Mouse (Mus musculus): ENCODE results near the gene Arvcf. TPM values are rescaled to one million over a fixed set of nuclear protein-coding genes. Genes with fewer than 3 reads are reported as not detected.
A peak's percentile ranks its signal among the peaks of the same experiment; 100 is the strongest.

Arvcf gene
- polyA plus RNA-seq, 1 experiment from 2014 or later: 46.8 TPM

- ATAC-seq: peak; percentile 25
- H3K4me3 ChIP-seq (ENCODE audit: low read depth, low read length): no peak overlapping the region
- H3K9ac ChIP-seq (ENCODE audit: low read length): peak overlapping the region; percentile 25; the same call in 1 of the 2 replicates
- H3K27me3 ChIP-seq (replicated peaks; ENCODE audit: control insufficient read depth, insufficient read depth, low read length): no peaks in the 10 kb centered on the region
- H3K36me3 ChIP-seq (ENCODE audit: control insufficient read depth, insufficient read depth, low read length): peaks cover 33% of the 10 kb centered on the region
- H3K27ac ChIP-seq (ENCODE audit: low read depth, low read length): peak overlapping the region; percentile 82
- peak; percentile 77 for DNase-seq (ENCODE audit: low spot score)
- H3K4me1 ChIP-seq (ENCODE audit: control insufficient read depth, insufficient read depth, low read length): peaks cover 33% of the 10 kb centered on the region
- WGBS: 8% methylated on average over 11 of the region's 11 CpGs
- H3K4me2 ChIP-seq (ENCODE audit: low read length): peak overlapping the region; percentile 89
- no peaks in the 10 kb centered on the region for H3K9me3 ChIP-seq (replicated peaks; ENCODE audit: control insufficient read depth, low read length)
These were observed 47.0 kb downstream of the Arvcf start for GRCm38 (mm10) chr16:18394777-18395619.

GRCm38 (mm10) chr16:18395620-18396036 lies 47.6 kb downstream of the Arvcf start:
- peaks cover 39% of the 10 kb centered on the region for H3K4me1 ChIP-seq (ENCODE audit: control insufficient read depth, insufficient read depth, low read length)
- H3K36me3 ChIP-seq (ENCODE audit: control insufficient read depth, insufficient read depth, low read length): peaks cover 40% of the 10 kb centered on the region
- DNase-seq (ENCODE audit: low spot score): no peak
- 5% methylated on average over 6 of the region's 7 CpGs for WGBS
- H3K9ac ChIP-seq (ENCODE audit: low read length): peak overlapping the region; percentile 25; the same call in 1 of the 2 replicates
- peak; percentile 0; the same call in 1 of the 2 replicates for ATAC-seq
- no peaks in the 10 kb centered on the region for H3K27me3 ChIP-seq (replicated peaks; ENCODE audit: control insufficient read depth, insufficient read depth, low read length)
- peak overlapping the region; percentile 82; the same call in 1 of the 2 replicates for H3K27ac ChIP-seq (ENCODE audit: low read depth, low read length)
- peak overlapping the region; percentile 89 for H3K4me2 ChIP-seq (ENCODE audit: low read length)
- H3K9me3 ChIP-seq (replicated peaks; ENCODE audit: control insufficient read depth, low read length): no peaks in the 10 kb centered on the region
- no peak overlapping the region for H3K4me3 ChIP-seq (ENCODE audit: low read depth, low read length)

GRCm38 (mm10) chr16:18396201-18396600 lies 48.2 kb downstream of the Arvcf start:
- peak; percentile 47 for DNase-seq (ENCODE audit: low spot score)
- Histone ChIP-seq H3K4me1 (ENCODE audit: control insufficient read depth, insufficient read depth, low read length) (peaks cover 45% of the 10 kb centered on the region), H3K27me3 (replicated peaks; ENCODE audit: control insufficient read depth, insufficient read depth, low read length) (no peaks in the 10 kb centered on the region), H3K4me3 (ENCODE audit: low read depth, low read length) (no peak overlapping the region), H3K9ac (ENCODE audit: low read length) (no peak overlapping the region), H3K36me3 (ENCODE audit: control insufficient read depth, insufficient read depth, low read length) (peaks cover 45% of the 10 kb centered on the region), H3K27ac (ENCODE audit: low read depth, low read length) (peak overlapping the region; percentile 82; the same call in 1 of the 2 replicates), H3K9me3 (replicated peaks; ENCODE audit: control insufficient read depth, low read length) (no peaks in the 10 kb centered on the region), H3K4me2 (ENCODE audit: low read length) (peak overlapping the region; percentile 89)
- ATAC-seq: no peak
- WGBS: 54% methylated on average over 2 of the region's 2 CpGs

GRCm38 (mm10) chr16:18396791-18397621 lies 49.0 kb downstream of the Arvcf start:
- Histone ChIP-seq H3K36me3 (ENCODE audit: control insufficient read depth, insufficient read depth, low read length) (peaks cover 53% of the 10 kb centered on the region), H3K4me1 (ENCODE audit: control insufficient read depth, insufficient read depth, low read length) (peaks cover 46% of the 10 kb centered on the region), H3K9ac (ENCODE audit: low read length) (no peak overlapping the region), H3K9me3 (replicated peaks; ENCODE audit: control insufficient read depth, low read length) (no peaks in the 10 kb centered on the region), H3K27me3 (replicated peaks; ENCODE audit: control insufficient read depth, insufficient read depth, low read length) (no peaks in the 10 kb centered on the region), H3K4me2 (ENCODE audit: low read length) (no peak overlapping the region), H3K4me3 (ENCODE audit: low read depth, low read length) (no peak overlapping the region), H3K27ac (ENCODE audit: low read depth, low read length) (no peak overlapping the region; the same call in 1 of the 2 replicates)
- 96% methylated on average over 27 of the region's 27 CpGs for WGBS
- no peak for DNase-seq (ENCODE audit: low spot score)
- ATAC-seq: no peak

- WGBS: 52% methylated on average over 9 of the region's 9 CpGs
- H3K4me2 ChIP-seq (ENCODE audit: low read length): no peak overlapping the region
- no peaks in the 10 kb centered on the region for H3K9me3 ChIP-seq (replicated peaks; ENCODE audit: control insufficient read depth, low read length)
- H3K36me3 ChIP-seq (ENCODE audit: control insufficient read depth, insufficient read depth, low read length): peaks cover 84% of the 10 kb centered on the region
- peak overlapping the region; percentile 77 for H3K27ac ChIP-seq (ENCODE audit: low read depth, low read length)
- ATAC-seq (no peak), DNase-seq (ENCODE audit: low spot score) (no peak)
- peak overlapping the region; percentile 6; the same call in 1 of the 2 replicates for H3K9ac ChIP-seq (ENCODE audit: low read length)
- H3K4me3 ChIP-seq (ENCODE audit: low read depth, low read length): no peak overlapping the region
- peaks cover 29% of the 10 kb centered on the region for H3K4me1 ChIP-seq (ENCODE audit: control insufficient read depth, insufficient read depth, low read length)
- H3K27me3 ChIP-seq (replicated peaks; ENCODE audit: control insufficient read depth, insufficient read depth, low read length): no peaks in the 10 kb centered on the region
These were observed 52.0 kb downstream of the Arvcf start for GRCm38 (mm10) chr16:18400028-18400427.

- H3K4me1 ChIP-seq (ENCODE audit: control insufficient read depth, insufficient read depth, low read length): peaks cover 28% of the 10 kb centered on the region
- peak; percentile 89 for DNase-seq (ENCODE audit: low spot score)
- no peak overlapping the region for H3K4me3 ChIP-seq (ENCODE audit: low read depth, low read length)
- H3K36me3 ChIP-seq (ENCODE audit: control insufficient read depth, insufficient read depth, low read length): peaks cover 90% of the 10 kb centered on the region
- H3K4me2 ChIP-seq (ENCODE audit: low read length): no peak overlapping the region
- 23% methylated on average over 7 of the region's 7 CpGs for WGBS
- H3K9me3 ChIP-seq (replicated peaks; ENCODE audit: control insufficient read depth, low read length): no peaks in the 10 kb centered on the region
- ATAC-seq: peak; percentile 87
- no peaks in the 10 kb centered on the region for H3K27me3 ChIP-seq (replicated peaks; ENCODE audit: control insufficient read depth, insufficient read depth, low read length)
- H3K9ac ChIP-seq (ENCODE audit: low read length): peak overlapping the region; percentile 6; the same call in 1 of the 2 replicates
- H3K27ac ChIP-seq (ENCODE audit: low read depth, low read length): peak overlapping the region; percentile 77
These were observed 52.7 kb downstream of the Arvcf start for GRCm38 (mm10) chr16:18400472-18401216.

- WGBS: 93% methylated on average over 12 of the region's 12 CpGs
- Histone ChIP-seq H3K4me2 (ENCODE audit: low read length) (no peak overlapping the region), H3K9me3 (replicated peaks; ENCODE audit: control insufficient read depth, low read length) (no peaks in the 10 kb centered on the region), H3K27ac (ENCODE audit: low read depth, low read length) (no peak overlapping the region), H3K4me3 (ENCODE audit: low read depth, low read length) (no peak overlapping the region), H3K36me3 (ENCODE audit: control insufficient read depth, insufficient read depth, low read length) (peaks cover 97% of the 10 kb centered on the region), H3K27me3 (replicated peaks; ENCODE audit: control insufficient read depth, insufficient read depth, low read length) (no peaks in the 10 kb centered on the region), H3K9ac (ENCODE audit: low read length) (no peak overlapping the region), H3K4me1 (ENCODE audit: control insufficient read depth, insufficient read depth, low read length) (peaks cover 21% of the 10 kb centered on the region)
- ATAC-seq (no peak), DNase-seq (ENCODE audit: low spot score) (no peak)
These were observed 55.3 kb downstream of the Arvcf start for GRCm38 (mm10) chr16:18403285-18403684.

- Histone ChIP-seq H3K9ac (ENCODE audit: low read length) (peak overlapping the region; percentile 25; the same call in 1 of the 2 replicates), H3K4me1 (ENCODE audit: control insufficient read depth, insufficient read depth, low read length) (peaks cover 15% of the 10 kb centered on the region), H3K36me3 (ENCODE audit: control insufficient read depth, insufficient read depth, low read length) (peaks cover 86% of the 10 kb centered on the region), H3K4me2 (ENCODE audit: low read length) (no peak overlapping the region), H3K27ac (ENCODE audit: low read depth, low read length) (0 out of 2 replicates have a peak overlapping the region, but pooled peaks have one; percentile 9), H3K27me3 (replicated peaks; ENCODE audit: control insufficient read depth, insufficient read depth, low read length) (no peaks in the 10 kb centered on the region), H3K4me3 (ENCODE audit: low read depth, low read length) (no peak overlapping the region), H3K9me3 (replicated peaks; ENCODE audit: control insufficient read depth, low read length) (no peaks in the 10 kb centered on the region)
- 81% methylated on average over 13 of the region's 13 CpGs for WGBS
- ATAC-seq (no peak), DNase-seq (ENCODE audit: low spot score) (no peak)
These were observed 57.3 kb downstream of the Arvcf start for GRCm38 (mm10) chr16:18405091-18405854.

Data from forebrain, embryonic 14.5 days (tissue).